Mouse (Mus musculus) telencephalon, adult 2 months (tissue): Measurements from ENCODE around the gene Dusp12.

ENCODE experiments used
- DNase-seq: peaks from one replicate; pipeline ENCODE4 v3.0.0-alpha.2; 2011; ENCODE audit warnings: low read depth, low spot score

The Dusp12 gene

GRCm38 (mm10) chr1:170898413-170899075 is 13.2 kb upstream of the Dusp12 start:
- peak; percentile 31 for DNase-seq

- DNase-seq = no peak
Measured at GRCm38 (mm10) chr1:170896651-170897281, 11.4 kb upstream of the Dusp12 start.

GRCm38 (mm10) chr1:170894603-170895602 is 9.6 kb upstream of the Dusp12 start:
- peak; percentile 46 for DNase-seq

- DNase-seq = no peak
Measured at GRCm38 (mm10) chr1:170892279-170892678, 6.9 kb upstream of the Dusp12 start.

- no peak for DNase-seq
Measured at GRCm38 (mm10) chr1:170891646-170892045, 6.3 kb upstream of the Dusp12 start.

GRCm38 (mm10) chr1:170889310-170889709 is 4.0 kb upstream of the Dusp12 start:
- no peak for DNase-seq

- no peak for DNase-seq
Measured at GRCm38 (mm10) chr1:170886044-170886458, 711 bp upstream of the Dusp12 start.

- DNase-seq = no peak
Measured at GRCm38 (mm10) chr1:170884390-170884789, 950 bp downstream of the Dusp12 start.

GRCm38 (mm10) chr1:170882915-170883485 is 2.3 kb downstream of the Dusp12 start:
- DNase-seq = no peak

GRCm38 (mm10) chr1:170876906-170877305 is 8.4 kb downstream of the Dusp12 start:
- DNase-seq = no peak

GRCm38 (mm10) chr1:170875676-170876075 is 9.7 kb downstream of the Dusp12 start:
- no peak for DNase-seq

- no peak for DNase-seq
Measured at GRCm38 (mm10) chr1:170871961-170872360, 13.4 kb downstream of the Dusp12 start.

GRCm38 (mm10) chr1:170871402-170871801 is 13.9 kb downstream of the Dusp12 start:
- no peak for DNase-seq

- DNase-seq = no peak
Measured at GRCm38 (mm10) chr1:170868905-170869283, 16.4 kb downstream of the Dusp12 start.

GRCm38 (mm10) chr1:170868107-170868904 is 17.0 kb downstream of the Dusp12 start:
- peak; percentile 92 for DNase-seq

GRCm38 (mm10) chr1:170867691-170868105 is 17.6 kb downstream of the Dusp12 start, which contains the start of gene Atf6:
Gene Atf6 (minus strand): TSS chr1:170867771.
- peak; percentile 93 for DNase-seq

GRCm38 (mm10) chr1:170866992-170867690 is 18.2 kb downstream of the Dusp12 start:
- no peak for DNase-seq

- DNase-seq = no peak
Measured at GRCm38 (mm10) chr1:170865406-170865805, 19.9 kb downstream of the Dusp12 start.

- DNase-seq = no peak
Measured at GRCm38 (mm10) chr1:170864754-170865153, 20.6 kb downstream of the Dusp12 start.

GRCm38 (mm10) chr1:170864234-170864633 is 21.1 kb downstream of the Dusp12 start:
- no peak for DNase-seq
